Mouse (Mus musculus) bone marrow, adult 2 months (tissue): ENCODE measurements around the gene Hipk1. TPM values are rescaled to one million over a fixed set of nuclear protein-coding genes. Genes with fewer than 3 reads are reported as not detected.

Experiments used
- H3K27ac ChIP-seq: fragments of 200-500 bp; 2 replicates; pipeline ENCODE4 v1.5.1; 2012; ENCODE audit warnings: low read depth, mild to moderate bottlenecking, control low read depth, inconsistent platforms, low read length; ENCODE audit not compliant: control insufficient read depth, poor library complexity, insufficient read depth
- H3K4me1 ChIP-seq: fragments of 200-500 bp; 2 replicates; pipeline ENCODE4 v1.6.1; 2011; ENCODE audit warnings: low read length; ENCODE audit not compliant: control insufficient read depth, insufficient read depth
- H3K4me3 ChIP-seq: fragments of 200-500 bp; replicated peaks from 2 replicates; pipeline ENCODE3; 2011; ENCODE audit warnings: mild to moderate bottlenecking, low read depth, low read length, control low read depth; ENCODE audit not compliant: control insufficient read depth
- CTCF ChIP-seq: fragments of 200-500 bp; IDR thresholded peaks from 2 replicates; pipeline ENCODE4 v1.5.1; 2011; ENCODE audit warnings: low read length, control low read depth; ENCODE audit not compliant: control insufficient read depth, insufficient read depth
- POLR2A ChIP-seq: fragments of 200-500 bp; IDR thresholded peaks from 2 replicates; pipeline ENCODE4 v1.6.1; 2011; ENCODE audit warnings: low read depth, mild to moderate bottlenecking, control low read depth, low read length, borderline replicate concordance; ENCODE audit not compliant: control insufficient read depth
- WGBS: fragments of 180-500 bp; shearing (Covaris S2); methylation state at CpG from one replicate; pipeline ENCODE4 v1.1.7; 2018; 5-methylcytosine and 5-hydroxymethylcytosine counted together
- polyA plus RNA-seq: library from polyadenylated mRNA; stranded (reverse); fragments of >200 nt; gene quantifications from 2 replicates; pipeline ENCODE4 v1.2.4, GENCODE M21; 2011; ENCODE audit warnings: low replicate concordance; ENCODE audit not compliant: missing spikeins, insufficient read depth, insufficient read length

Hipk1 gene
- polyA plus RNA-seq, 1 experiment: 80.9 TPM

GRCm38 (mm10) chr3:103746711-103747110 lies 44.7 kb downstream of the Hipk1 start:
- Histone ChIP-seq H3K27ac (no peak overlapping the region), H3K4me3 (no peak overlapping the region), H3K4me1 (peaks cover 3% of the 10 kb centered on the region; the same call in 1 of the 2 replicates)
- 82% methylated on average over 5 of the region's 5 CpGs for WGBS
- TF ChIP-seq CTCF (no peak), POLR2A (no peak)

- peak overlapping the region; percentile 80 for H3K27ac ChIP-seq
- TF ChIP-seq CTCF: no peak
- no peak for TF ChIP-seq POLR2A
- H3K4me1 ChIP-seq: peaks cover 3% of the 10 kb centered on the region; the same call in 1 of the 2 replicates
- WGBS: 72% methylated on average over 14 of the region's 14 CpGs
- H3K4me3 ChIP-seq: no peak overlapping the region
Measured at GRCm38 (mm10) chr3:103745001-103745770, 46.2 kb downstream of the Hipk1 start.

DNA sequence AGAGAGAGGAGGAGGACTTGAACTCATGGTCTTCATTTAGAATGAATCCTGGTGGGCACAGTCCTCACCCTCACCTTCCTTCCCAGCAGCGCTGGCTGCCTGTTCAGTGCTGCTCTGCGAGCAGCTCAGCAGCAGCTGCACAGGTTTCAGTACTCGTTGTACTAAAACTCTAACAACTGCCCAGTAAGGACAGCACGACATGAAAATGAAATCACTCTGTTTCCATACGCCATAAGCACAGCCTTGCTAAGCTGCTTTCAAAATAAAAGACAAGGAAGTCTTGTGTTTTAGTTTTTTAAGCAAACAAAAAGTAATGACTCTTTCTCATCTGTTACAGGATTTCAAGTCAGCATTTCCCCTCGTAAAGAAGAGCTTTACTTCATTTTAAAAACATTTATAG lies 48.2 kb downstream of the Hipk1 start:
- no peak overlapping the region for H3K4me3 ChIP-seq
- WGBS: 76% methylated on average over 6 of the region's 6 CpGs
- no peak overlapping the region for H3K27ac ChIP-seq
- peaks cover 3% of the 10 kb centered on the region; the same call in 1 of the 2 replicates for H3K4me1 ChIP-seq
- TF ChIP-seq CTCF (no peak), POLR2A (no peak)

DNA sequence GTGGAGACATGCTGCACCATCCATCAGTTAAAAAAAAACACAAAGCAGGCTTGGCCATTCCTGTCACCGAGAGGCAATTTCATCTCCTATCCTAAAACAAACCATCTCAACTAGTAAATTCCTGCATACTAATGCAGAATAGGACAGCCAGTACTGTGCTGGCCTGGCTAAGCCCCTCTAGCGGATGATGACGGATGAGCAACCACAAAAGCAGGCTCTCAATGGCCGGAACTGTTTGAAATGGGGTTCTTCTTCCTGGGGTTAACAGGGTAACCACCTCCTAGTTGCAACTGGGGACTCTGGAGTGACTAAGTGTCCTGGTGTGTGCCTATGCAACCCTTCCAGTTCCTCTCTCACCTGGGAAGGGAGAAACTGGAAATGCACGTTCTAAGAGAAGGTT lies 51.0 kb downstream of the Hipk1 start:
- Histone ChIP-seq H3K4me1 (peaks cover 3% of the 10 kb centered on the region; the same call in 1 of the 2 replicates), H3K27ac (no peak overlapping the region)
- 53% methylated on average over 5 of the region's 5 CpGs for WGBS

GRCm38 (mm10) chr3:103739329-103739728 lies 52.0 kb downstream of the Hipk1 start, which contains the start of gene Gm10964:
Gene Gm10964 (plus strand): TSS chr3:103739366.
- no peak within 1 kb of the TSS for H3K4me3 ChIP-seq
- 89% methylated on average over 1 of the region's 1 CpGs for WGBS

More for the DNA sequence above, 51.0 kb downstream of the Hipk1 start:
- no peak overlapping the region for H3K4me3 ChIP-seq
- TF ChIP-seq POLR2A: no peak
- TF ChIP-seq CTCF: no peak

DNA sequence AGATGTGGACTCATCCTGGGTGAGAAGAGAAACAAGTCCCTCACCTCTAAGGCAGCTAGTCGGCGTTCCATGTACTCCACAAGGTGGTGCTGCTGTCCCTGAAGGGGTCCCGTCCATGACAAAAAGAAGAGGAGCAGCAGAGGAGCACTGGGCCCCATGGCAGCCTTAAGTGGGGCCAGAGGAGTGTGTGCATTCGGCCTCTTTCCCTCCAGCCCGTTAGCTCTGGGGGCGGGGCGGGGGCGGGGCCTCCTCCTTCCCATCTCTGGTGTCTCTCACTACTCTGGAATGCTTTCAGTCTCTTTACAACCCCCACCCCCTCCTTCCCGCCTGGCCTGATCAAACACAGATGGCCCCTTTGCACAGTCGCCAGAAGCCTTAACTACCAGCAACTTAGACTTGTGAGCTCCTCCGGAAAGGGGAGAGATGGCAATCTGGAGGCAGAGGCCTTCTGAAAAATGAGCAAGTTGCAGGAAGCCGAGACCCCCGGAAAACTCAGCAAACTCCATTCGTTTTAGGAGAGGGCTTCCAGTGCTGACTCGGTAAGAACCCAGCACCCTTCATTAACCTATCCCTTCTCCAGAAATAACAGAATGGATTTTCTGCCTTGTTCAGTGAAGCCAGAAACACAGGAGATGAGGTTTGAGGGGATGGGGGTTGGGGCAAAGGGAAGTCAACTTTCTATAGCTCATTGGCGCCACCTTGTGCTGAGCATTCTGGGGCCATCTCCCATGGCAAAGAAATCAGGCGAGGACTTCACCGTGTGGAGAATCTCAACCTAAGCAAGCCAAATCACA lies 53.4 kb downstream of the Hipk1 start, which contains the start of gene Olfml3:
Olfml3 (minus strand) TSS at position 224 of the 794 bp plus-strand sequence.
- 1% methylated on average over 18 of the region's 18 CpGs for WGBS
- H3K4me3 ChIP-seq: no peak within 1 kb of the TSS
- no peak within 1 kb of the TSS for H3K27ac ChIP-seq
- H3K4me1 ChIP-seq: no peaks in the 10 kb centered on the region
- no peak for TF ChIP-seq POLR2A
- TF ChIP-seq CTCF: peak; percentile 80

More at GRCm38 (mm10) chr3:103739329-103739728, 52.0 kb downstream of the Hipk1 start, which contains the start of gene Gm10964:
- H3K27ac ChIP-seq: no peak within 1 kb of the TSS
- H3K4me1 ChIP-seq: no peaks in the 10 kb centered on the region
- TF ChIP-seq CTCF: no peak
- TF ChIP-seq POLR2A: no peak

DNA sequence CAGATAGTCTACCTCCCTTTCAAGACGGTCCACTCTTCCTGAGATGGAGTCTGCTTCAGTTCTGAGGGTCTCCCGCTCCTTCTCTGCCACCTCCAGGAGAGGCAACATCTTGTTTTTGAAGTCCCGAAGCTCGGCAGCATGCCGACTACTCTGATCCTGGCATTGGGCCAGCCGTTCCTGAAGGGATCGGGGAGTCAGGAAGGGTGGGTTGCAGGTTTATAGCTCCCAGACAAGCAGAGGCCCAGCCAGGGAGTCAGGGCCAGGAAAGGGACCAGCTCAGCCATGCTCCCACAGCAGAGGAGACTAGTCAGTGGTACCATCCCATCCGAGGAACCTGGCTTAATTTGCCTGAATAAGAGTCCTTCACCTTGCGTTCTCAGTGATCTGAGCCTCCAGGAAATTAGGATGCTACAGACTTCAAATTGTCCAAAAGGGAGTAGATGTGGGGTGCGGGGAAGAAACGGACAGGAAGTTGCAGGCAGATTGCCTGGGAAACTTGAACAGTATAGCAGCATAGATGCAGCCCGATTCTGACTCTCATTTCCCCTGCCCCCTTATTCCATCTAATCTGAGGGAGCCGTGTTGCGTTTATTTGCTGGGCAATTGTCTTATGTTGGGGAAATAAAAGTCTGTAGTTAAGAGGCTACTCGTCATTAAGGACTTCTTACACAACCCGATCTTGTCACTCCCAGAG lies 54.2 kb downstream of the Hipk1 start:
- no peak for TF ChIP-seq CTCF
- TF ChIP-seq POLR2A: no peak
- WGBS: 74% methylated on average over 16 of the region's 16 CpGs
- Histone ChIP-seq H3K4me3 (no peak overlapping the region), H3K4me1 (no peaks in the 10 kb centered on the region), H3K27ac (no peak overlapping the region)
